Mouse (Mus musculus) hindbrain, postnatal 0 days (tissue): ENCODE results near the gene Zfp575. TPM values are rescaled to one million over a fixed set of nuclear protein-coding genes. Genes with fewer than 3 reads are reported as not detected.
"Not testable (repeated sequence)": the region's sequence is repeated elsewhere in the genome, so short reads cannot be mapped to it uniquely, and the experiment has no call there.

ENCODE experiments used
- ATAC-seq: fragments of 200-750 bp; cut with Nextera tagmentation; 2 replicates; pipeline ENCODE4 v1.8.0; 2017; ENCODE audit warnings: mild to moderate bottlenecking, moderate TSS enrichment, moderate library complexity
- DNase-seq: peaks from one replicate; pipeline ENCODE4 v3.0.0-alpha.2; 2015; ENCODE audit warnings: low spot score
- H3K27ac ChIP-seq: fragments of 300-500 bp; sonication (generic); 2 replicates; pipeline ENCODE4 v1.5.1; 2014; ENCODE audit warnings: mild to moderate bottlenecking
- H3K27me3 ChIP-seq: fragments of 300-500 bp; sonication (generic); 2 replicates; pipeline ENCODE4 v1.6.1; 2014; ENCODE audit warnings: low read length, mixed read lengths; ENCODE audit not compliant: insufficient read depth
- H3K36me3 ChIP-seq: fragments of 300-500 bp; sonication (generic); 2 replicates; pipeline ENCODE4 v1.6.1; 2014; ENCODE audit warnings: low read length, mixed read lengths; ENCODE audit not compliant: insufficient read depth
- H3K4me1 ChIP-seq: fragments of 300-500 bp; sonication (generic); 2 replicates; pipeline ENCODE4 v1.6.1; 2014; ENCODE audit warnings: antibody characterized with exemption, low read length, mixed read lengths; ENCODE audit not compliant: insufficient read depth
- H3K4me2 ChIP-seq: fragments of 300-500 bp; sonication (generic); 2 replicates; pipeline ENCODE4 v1.6.1; 2014; ENCODE audit warnings: low read depth, mild to moderate bottlenecking, low read length, moderate library complexity, mixed read lengths
- H3K4me3 ChIP-seq: fragments of 300-500 bp; sonication (generic); 2 replicates; pipeline ENCODE4 v1.5.1; 2014; ENCODE audit warnings: low read length
- H3K9ac ChIP-seq: fragments of 300-500 bp; sonication (generic); replicated peaks from 2 replicates; pipeline ENCODE4 v1.6.1; 2014; ENCODE audit warnings: mild to moderate bottlenecking, low read length, moderate library complexity, mixed read lengths
- H3K9me3 ChIP-seq: fragments of 300-500 bp; sonication (generic); 2 replicates; pipeline ENCODE4 v1.6.1; 2016; ENCODE audit warnings: low read length, mixed read lengths
- CTCF ChIP-seq: IDR thresholded peaks from 2 replicates; pipeline ENCODE4 v1.5.1; 2016; ENCODE audit warnings: antibody characterized with exemption, control low read depth, low read depth
- WGBS: fragments of 180-500 bp; shearing (Covaris S2); extraction: QIAGEN DNeasy Blood & Tissue Kit; methylation state at CpG from one replicate; pipeline ENCODE4 v1.1.7; 2014; 5-methylcytosine and 5-hydroxymethylcytosine counted together
- polyA plus RNA-seq: library from polyadenylated mRNA; unstranded; fragments of >200 nt; fragmentation: Nextera tagmentation; extraction: Ambion mirVana; gene quantifications from 2 replicates; pipeline ENCODE4 v1.2.1, GENCODE M21; 2015
- total RNA-seq: library from RNA; depleted of rRNA; stranded (reverse); fragments of >200 nt; gene quantifications from 2 replicates; pipeline ENCODE4 v1.2.3, GENCODE M21; 2014

Gene Zfp575
- total and polyA plus RNA-seq, 2 experiments from 2014 or later = 1.2 to 20.3 TPM

GRCm38 (mm10) chr7:24628685-24629610, 41.5 kb upstream of the Zfp575 start:
- peak; percentile 13; the same call in 1 of the 2 replicates for TF ChIP-seq CTCF
- H3K36me3 ChIP-seq = no peaks in the 10 kb centered on the region
- no peak overlapping the region for H3K27ac ChIP-seq
- WGBS = 10% methylated on average over 32 of the region's 33 CpGs
- H3K4me3 ChIP-seq = peak overlapping the region; percentile 24
- H3K4me2 ChIP-seq = peak overlapping the region; percentile 59
- peak overlapping the region; percentile 46; the same call in 1 of the 2 replicates for H3K9ac ChIP-seq
- H3K27me3 ChIP-seq = no peaks in the 10 kb centered on the region
- no peaks in the 10 kb centered on the region for H3K9me3 ChIP-seq
- ATAC-seq (peak; percentile 76), DNase-seq (peak; percentile 83)
- no peaks in the 10 kb centered on the region for H3K4me1 ChIP-seq

GRCm38 (mm10) chr7:24622967-24623366, 35.5 kb upstream of the Zfp575 start:
- ATAC-seq (no peak), DNase-seq (no peak)
- H3K27ac ChIP-seq = no peak overlapping the region
- H3K9me3 ChIP-seq = no peaks in the 10 kb centered on the region
- 0 out of 2 replicates have a peak, but pooled peaks have one; percentile 9 for TF ChIP-seq CTCF
- no peak overlapping the region for H3K9ac ChIP-seq
- no peaks in the 10 kb centered on the region for H3K4me1 ChIP-seq
- H3K4me3 ChIP-seq = no peak overlapping the region
- H3K36me3 ChIP-seq = no peaks in the 10 kb centered on the region
- 82% methylated on average over 6 of the region's 6 CpGs for WGBS
- no peaks in the 10 kb centered on the region for H3K27me3 ChIP-seq
- H3K4me2 ChIP-seq = no peak overlapping the region

GRCm38 (mm10) chr7:24621193-24621592, 33.8 kb upstream of the Zfp575 start:
- ATAC-seq (no peak), DNase-seq (no peak)
- Histone ChIP-seq H3K27ac (no peak overlapping the region), H3K4me3 (no peak overlapping the region), H3K27me3 (no peaks in the 10 kb centered on the region), H3K9me3 (no peaks in the 10 kb centered on the region), H3K36me3 (no peaks in the 10 kb centered on the region), H3K9ac (no peak overlapping the region), H3K4me2 (no peak overlapping the region), H3K4me1 (no peaks in the 10 kb centered on the region)
- WGBS = 82% methylated on average over 3 of the region's 3 CpGs
- peak; percentile 33; the same call in 1 of the 2 replicates for TF ChIP-seq CTCF

- Histone ChIP-seq H3K4me2 (no peak overlapping the region), H3K27ac (no peak overlapping the region), H3K36me3 (no peaks in the 10 kb centered on the region), H3K4me3 (no peak overlapping the region), H3K27me3 (no peaks in the 10 kb centered on the region), H3K4me1 (no peaks in the 10 kb centered on the region), H3K9me3 (no peaks in the 10 kb centered on the region), H3K9ac (no peak overlapping the region)
- peak; percentile 20; the same call in 1 of the 2 replicates for TF ChIP-seq CTCF
- no peak for DNase-seq
- ATAC-seq = no peak
- WGBS = 48% methylated on average over 13 of the region's 13 CpGs
These were observed 32.4 kb upstream of the Zfp575 start for GRCm38 (mm10) chr7:24619671-24620397.

- WGBS = 89% methylated on average over 8 of the region's 8 CpGs
- ATAC-seq, H3K36me3 ChIP-seq, H3K4me2 ChIP-seq, H3K4me3 ChIP-seq, H3K27me3 ChIP-seq, DNase-seq, H3K9ac ChIP-seq, H3K9me3 ChIP-seq, H3K4me1 ChIP-seq, H3K27ac ChIP-seq: not testable (repeated sequence)
These were observed 30.9 kb upstream of the Zfp575 start for GRCm38 (mm10) chr7:24618374-24618773.

GRCm38 (mm10) chr7:24617763-24618162, 30.3 kb upstream of the Zfp575 start:
- ATAC-seq = no peak
- TF ChIP-seq CTCF = no peak
- Histone ChIP-seq H3K4me2 (no peak overlapping the region), H3K9ac (no peak overlapping the region), H3K9me3 (no peaks in the 10 kb centered on the region), H3K27me3 (peaks cover 8% of the 10 kb centered on the region; the same call in 1 of the 2 replicates), H3K27ac (no peak overlapping the region), H3K36me3 (no peaks in the 10 kb centered on the region), H3K4me1 (no peaks in the 10 kb centered on the region), H3K4me3 (no peak overlapping the region)
- no peak for DNase-seq
- WGBS = 82% methylated on average over 8 of the region's 8 CpGs
